Mouse (Mus musculus): Measurements from ENCODE around the gene Timmdc1. TPM values are rescaled to one million over a fixed set of nuclear protein-coding genes. Genes with fewer than 3 reads are reported as not detected.

The Timmdc1 gene
- polyA plus RNA-seq, 1 experiment from 2014 or later, result 21.5 TPM

- ATAC-seq (replicated peaks; ENCODE audit: insufficient number of reproducible peaks, low FRiP score, low TSS enrichment, low read depth) (no peak), DNase-seq (ENCODE audit: low spot score) (no peak)
- Histone ChIP-seq H3K9ac (replicated peaks; ENCODE audit: low read length) (no peak overlapping the region), H3K4me3 (ENCODE audit: low read depth, low read length) (no peak overlapping the region), H3K36me3 (replicated peaks; ENCODE audit: control insufficient read depth, insufficient read depth, low read depth, low read length) (no peaks in the 10 kb centered on the region), H3K4me1 (ENCODE audit: control insufficient read depth, insufficient read depth, low read length) (no peaks in the 10 kb centered on the region), H3K27me3 (ENCODE audit: control insufficient read depth, insufficient read depth, low read length) (no peaks in the 10 kb centered on the region), H3K27ac (replicated peaks; ENCODE audit: low read depth, low read length) (no peak overlapping the region), H3K9me3 (replicated peaks; ENCODE audit: control insufficient read depth, low read length) (no peaks in the 10 kb centered on the region), H3K4me2 (ENCODE audit: low read depth, low read length) (no peak overlapping the region)
- WGBS, result 72% methylated on average over 3 of the region's 3 CpGs
Observed at GRCm38 (mm10) chr16:38555988-38556387, 33.5 kb upstream of the Timmdc1 start.

- Histone ChIP-seq H3K4me3 (ENCODE audit: low read depth, low read length) (peak within 1 kb of the TSS; percentile 79), H3K9ac (replicated peaks; ENCODE audit: low read length) (peak within 1 kb of the TSS; percentile 89), H3K36me3 (replicated peaks; ENCODE audit: control insufficient read depth, insufficient read depth, low read depth, low read length) (no peaks in the 10 kb centered on the region), H3K27me3 (ENCODE audit: control insufficient read depth, insufficient read depth, low read length) (no peaks in the 10 kb centered on the region), H3K27ac (replicated peaks; ENCODE audit: low read depth, low read length) (0 out of 2 replicates have a peak within 1 kb of the TSS, but pooled peaks have one; percentile 31), H3K4me1 (ENCODE audit: control insufficient read depth, insufficient read depth, low read length) (no peaks in the 10 kb centered on the region), H3K4me2 (ENCODE audit: low read depth, low read length) (peak within 1 kb of the TSS; percentile 79), H3K9me3 (replicated peaks; ENCODE audit: control insufficient read depth, low read length) (no peaks in the 10 kb centered on the region)
- peak; percentile 88 for DNase-seq (ENCODE audit: low spot score)
- 3% methylated on average over 54 of the region's 54 CpGs for WGBS
- ATAC-seq (replicated peaks; ENCODE audit: insufficient number of reproducible peaks, low FRiP score, low TSS enrichment, low read depth), result peak; percentile 93
Observed at GRCm38 (mm10) chr16:38549479-38550396, 27.3 kb upstream of the Timmdc1 start, which contains the start of gene Poglut1. Poglut1 (minus strand) TSS chr16:38550258.

- ATAC-seq (replicated peaks; ENCODE audit: insufficient number of reproducible peaks, low FRiP score, low TSS enrichment, low read depth), result no peak
- H3K36me3 ChIP-seq (replicated peaks; ENCODE audit: control insufficient read depth, insufficient read depth, low read depth, low read length), result no peaks in the 10 kb centered on the region
Observed at GRCm38 (mm10) chr16:38548000-38548399, 25.5 kb upstream of the Timmdc1 start.

GRCm38 (mm10) chr16:38538716-38539380 is 16.4 kb upstream of the Timmdc1 start:
- H3K36me3 ChIP-seq (replicated peaks; ENCODE audit: control insufficient read depth, insufficient read depth, low read depth, low read length), result peaks cover 7% of the 10 kb centered on the region
- no peak overlapping the region for H3K27ac ChIP-seq (replicated peaks; ENCODE audit: low read depth, low read length)
- no peak overlapping the region for H3K4me3 ChIP-seq (ENCODE audit: low read depth, low read length)
- H3K4me2 ChIP-seq (ENCODE audit: low read depth, low read length), result no peak overlapping the region
- WGBS, result 89% methylated on average over 13 of the region's 13 CpGs
- ATAC-seq (replicated peaks; ENCODE audit: insufficient number of reproducible peaks, low FRiP score, low TSS enrichment, low read depth) (no peak), DNase-seq (ENCODE audit: low spot score) (no peak)
- no peaks in the 10 kb centered on the region for H3K9me3 ChIP-seq (replicated peaks; ENCODE audit: control insufficient read depth, low read length)
- no peaks in the 10 kb centered on the region for H3K27me3 ChIP-seq (ENCODE audit: control insufficient read depth, insufficient read depth, low read length)
- H3K4me1 ChIP-seq (ENCODE audit: control insufficient read depth, insufficient read depth, low read length), result no peaks in the 10 kb centered on the region
- no peak overlapping the region for H3K9ac ChIP-seq (replicated peaks; ENCODE audit: low read length)

More at GRCm38 (mm10) chr16:38548000-38548399, 25.5 kb upstream of the Timmdc1 start:
- Histone ChIP-seq H3K9ac (replicated peaks; ENCODE audit: low read length) (no peak overlapping the region), H3K9me3 (replicated peaks; ENCODE audit: control insufficient read depth, low read length) (no peaks in the 10 kb centered on the region), H3K27me3 (ENCODE audit: control insufficient read depth, insufficient read depth, low read length) (no peaks in the 10 kb centered on the region), H3K4me2 (ENCODE audit: low read depth, low read length) (no peak overlapping the region), H3K4me3 (ENCODE audit: low read depth, low read length) (no peak overlapping the region), H3K4me1 (ENCODE audit: control insufficient read depth, insufficient read depth, low read length) (no peaks in the 10 kb centered on the region), H3K27ac (replicated peaks; ENCODE audit: low read depth, low read length) (no peak overlapping the region)
- DNase-seq (ENCODE audit: low spot score), result no peak
- WGBS, result 85% methylated on average over 1 of the region's 1 CpGs

- Histone ChIP-seq H3K27ac (replicated peaks; ENCODE audit: low read depth, low read length) (no peak overlapping the region), H3K4me2 (ENCODE audit: low read depth, low read length) (no peak overlapping the region), H3K9me3 (replicated peaks; ENCODE audit: control insufficient read depth, low read length) (no peaks in the 10 kb centered on the region), H3K27me3 (ENCODE audit: control insufficient read depth, insufficient read depth, low read length) (no peaks in the 10 kb centered on the region), H3K4me1 (ENCODE audit: control insufficient read depth, insufficient read depth, low read length) (no peaks in the 10 kb centered on the region), H3K4me3 (ENCODE audit: low read depth, low read length) (no peak overlapping the region), H3K36me3 (replicated peaks; ENCODE audit: control insufficient read depth, insufficient read depth, low read depth, low read length) (peaks cover 3% of the 10 kb centered on the region; the same call in 1 of the 2 replicates), H3K9ac (replicated peaks; ENCODE audit: low read length) (no peak overlapping the region)
- ATAC-seq (replicated peaks; ENCODE audit: insufficient number of reproducible peaks, low FRiP score, low TSS enrichment, low read depth) (no peak), DNase-seq (ENCODE audit: low spot score) (peak; percentile 80)
- WGBS, result 54% methylated on average over 8 of the region's 8 CpGs
Observed at GRCm38 (mm10) chr16:38536544-38537146, 14.2 kb upstream of the Timmdc1 start.

- Histone ChIP-seq H3K9ac (replicated peaks; ENCODE audit: low read length) (no peak overlapping the region), H3K4me1 (ENCODE audit: control insufficient read depth, insufficient read depth, low read length) (no peaks in the 10 kb centered on the region), H3K36me3 (replicated peaks; ENCODE audit: control insufficient read depth, insufficient read depth, low read depth, low read length) (peaks cover 2% of the 10 kb centered on the region), H3K4me2 (ENCODE audit: low read depth, low read length) (no peak overlapping the region), H3K27ac (replicated peaks; ENCODE audit: low read depth, low read length) (no peak overlapping the region), H3K9me3 (replicated peaks; ENCODE audit: control insufficient read depth, low read length) (no peaks in the 10 kb centered on the region), H3K27me3 (ENCODE audit: control insufficient read depth, insufficient read depth, low read length) (no peaks in the 10 kb centered on the region), H3K4me3 (ENCODE audit: low read depth, low read length) (no peak overlapping the region)
- no peak for DNase-seq (ENCODE audit: low spot score)
- 89% methylated on average over 6 of the region's 6 CpGs for WGBS
- ATAC-seq (replicated peaks; ENCODE audit: insufficient number of reproducible peaks, low FRiP score, low TSS enrichment, low read depth), result no peak
Observed at GRCm38 (mm10) chr16:38526264-38526663, 3.8 kb upstream of the Timmdc1 start.

GRCm38 (mm10) chr16:38521211-38521987 is 1.1 kb downstream of the Timmdc1 start:
- Histone ChIP-seq H3K4me1 (ENCODE audit: control insufficient read depth, insufficient read depth, low read length) (no peaks in the 10 kb centered on the region), H3K9me3 (replicated peaks; ENCODE audit: control insufficient read depth, low read length) (no peaks in the 10 kb centered on the region), H3K27me3 (ENCODE audit: control insufficient read depth, insufficient read depth, low read length) (no peaks in the 10 kb centered on the region), H3K36me3 (replicated peaks; ENCODE audit: control insufficient read depth, insufficient read depth, low read depth, low read length) (no peaks in the 10 kb centered on the region; the same call in 1 of the 2 replicates), H3K9ac (replicated peaks; ENCODE audit: low read length) (no peak overlapping the region), H3K27ac (replicated peaks; ENCODE audit: low read depth, low read length) (no peak overlapping the region), H3K4me2 (ENCODE audit: low read depth, low read length) (peak overlapping the region; percentile 44), H3K4me3 (ENCODE audit: low read depth, low read length) (peak overlapping the region; percentile 93)
- ATAC-seq (replicated peaks; ENCODE audit: insufficient number of reproducible peaks, low FRiP score, low TSS enrichment, low read depth) (no peak), DNase-seq (ENCODE audit: low spot score) (peak; percentile 7)
- 36% methylated on average over 8 of the region's 8 CpGs for WGBS
